Mouse (Mus musculus) lung, postnatal 0 days (tissue): ENCODE data around the gene Nkx2-3. TPM values are rescaled to one million over a fixed set of nuclear protein-coding genes. Genes with fewer than 3 reads are reported as not detected.

Experiments used
- ATAC-seq: fragments of 200-750 bp; cut with Nextera tagmentation; 2 replicates; pipeline ENCODE4 v1.8.0; 2017; ENCODE audit warnings: moderate library complexity
- DNase-seq: peaks from one replicate; pipeline ENCODE4 v3.0.0-alpha.2; 2016; ENCODE audit warnings: low spot score
- H3K27ac ChIP-seq: fragments of 300-500 bp; sonication (generic); 2 replicates; pipeline ENCODE4 v1.5.1; 2014; ENCODE audit warnings: antibody characterized with exemption, mild to moderate bottlenecking, low read length, mixed read lengths
- H3K27me3 ChIP-seq: fragments of 300-500 bp; sonication (generic); replicated peaks from 2 replicates; pipeline ENCODE4 v1.6.1; 2014; ENCODE audit warnings: low read length, mixed read lengths; ENCODE audit not compliant: insufficient read depth
- H3K36me3 ChIP-seq: fragments of 300-500 bp; sonication (generic); 2 replicates; pipeline ENCODE4 v1.6.1; 2014; ENCODE audit warnings: low read length, mixed read lengths; ENCODE audit not compliant: insufficient read depth
- H3K4me1 ChIP-seq: fragments of 300-500 bp; sonication (generic); 2 replicates; pipeline ENCODE4 v1.6.1; 2014; ENCODE audit warnings: antibody characterized with exemption, low read depth, low read length, mixed read lengths; ENCODE audit not compliant: insufficient read depth
- H3K4me2 ChIP-seq: fragments of 300-500 bp; sonication (generic); replicated peaks from 2 replicates; pipeline ENCODE4 v1.6.1; 2014; ENCODE audit warnings: low read depth, mild to moderate bottlenecking, low read length, moderate library complexity, mixed read lengths
- H3K4me3 ChIP-seq: fragments of 300-500 bp; sonication (generic); 2 replicates; pipeline ENCODE4 v1.5.1; 2014; ENCODE audit warnings: low read depth, low read length
- H3K9ac ChIP-seq: fragments of 300-500 bp; sonication (generic); replicated peaks from 2 replicates; pipeline ENCODE4 v1.6.1; 2014; ENCODE audit warnings: low read depth, mild to moderate bottlenecking
- H3K9me3 ChIP-seq: fragments of 300-500 bp; sonication (generic); 2 replicates; pipeline ENCODE4 v1.6.1; 2016; ENCODE audit warnings: low read length, mixed read lengths
- CTCF ChIP-seq: IDR thresholded peaks from 2 replicates; pipeline ENCODE4 v1.5.1; 2016; ENCODE audit warnings: antibody characterized with exemption, mild to moderate bottlenecking
- EP300 ChIP-seq: IDR thresholded peaks from 2 replicates; pipeline ENCODE4 v1.6.1; 2016; ENCODE audit warnings: antibody characterized with exemption, mild to moderate bottlenecking, control low read depth
- WGBS: fragments of 180-500 bp; shearing (Covaris S2); extraction: QIAGEN DNeasy Blood & Tissue Kit; methylation state at CpG from one replicate; pipeline ENCODE4 v1.1.7; 2014; 5-methylcytosine and 5-hydroxymethylcytosine counted together
- polyA plus RNA-seq: library from polyadenylated mRNA; unstranded; fragments of >200 nt; fragmentation: Nextera tagmentation; extraction: Ambion mirVana; gene quantifications from 2 replicates; pipeline ENCODE4 v1.2.1, GENCODE M21; 2015

The Nkx2-3 gene
- polyA plus RNA-seq, 1 experiment from 2014 or later, result not detected

DNA sequence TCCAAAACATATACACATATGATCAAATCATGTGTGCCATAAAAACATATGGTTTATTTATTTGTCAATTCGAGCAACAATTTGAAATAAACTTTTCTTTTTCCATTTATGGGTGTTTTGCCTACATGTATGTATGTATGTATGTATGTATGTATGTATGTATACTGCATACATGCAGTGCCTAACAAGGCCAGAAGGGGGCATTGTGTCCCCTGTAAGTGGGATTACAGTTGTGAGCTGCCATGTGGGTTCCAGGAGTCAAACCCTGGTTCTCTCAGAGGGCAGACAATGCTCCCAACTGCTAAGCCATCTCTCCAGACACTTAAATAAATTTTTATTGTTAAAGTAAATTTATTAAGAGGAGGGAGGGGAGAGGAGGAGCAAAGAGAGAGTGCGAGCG lies 15.2 kb downstream of the Nkx2-3 start:
- 85% methylated on average over 3 of the region's 3 CpGs for WGBS
- H3K36me3 ChIP-seq, result no peaks in the 10 kb centered on the region
- TF ChIP-seq CTCF, result peak; percentile 29
- no peak for TF ChIP-seq EP300
- ATAC-seq (no peak), DNase-seq (no peak)
- H3K9me3 ChIP-seq, result no peaks in the 10 kb centered on the region
- H3K27me3 ChIP-seq, result peaks cover 13% of the 10 kb centered on the region
- H3K27ac ChIP-seq, result no peak overlapping the region
- H3K4me1 ChIP-seq, result no peaks in the 10 kb centered on the region
- H3K4me2 ChIP-seq, result no peak overlapping the region
- H3K9ac ChIP-seq, result no peak overlapping the region
- no peak overlapping the region for H3K4me3 ChIP-seq

DNA sequence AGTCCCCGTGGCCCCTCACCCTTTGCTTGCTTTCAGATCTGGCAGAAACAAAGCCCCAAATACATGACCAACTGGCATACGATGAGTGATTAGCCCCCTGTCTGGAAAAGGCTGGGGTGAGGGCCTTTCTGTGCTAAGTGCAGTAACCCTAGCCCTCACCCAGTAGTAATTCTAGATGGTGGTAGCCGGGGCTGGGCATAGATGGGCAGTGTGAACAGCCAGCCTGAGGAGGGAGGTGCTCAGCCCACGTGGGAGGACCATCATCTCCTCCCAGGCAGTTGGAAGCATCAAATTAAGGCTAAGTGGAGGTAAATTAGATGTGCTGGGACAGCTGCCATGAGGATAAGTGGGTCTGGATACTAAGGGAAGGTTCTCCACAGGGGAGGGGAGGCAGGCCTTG lies 17.0 kb downstream of the Nkx2-3 start:
- no peak for TF ChIP-seq EP300
- TF ChIP-seq CTCF, result no peak
- Histone ChIP-seq H3K4me2 (no peak overlapping the region), H3K4me3 (no peak overlapping the region), H3K36me3 (no peaks in the 10 kb centered on the region), H3K27ac (no peak overlapping the region), H3K27me3 (no peaks in the 10 kb centered on the region), H3K9me3 (no peaks in the 10 kb centered on the region), H3K9ac (no peak overlapping the region), H3K4me1 (no peaks in the 10 kb centered on the region)
- DNase-seq, result no peak
- no peak for ATAC-seq
- WGBS, result 39% methylated on average over 4 of the region's 4 CpGs

DNA sequence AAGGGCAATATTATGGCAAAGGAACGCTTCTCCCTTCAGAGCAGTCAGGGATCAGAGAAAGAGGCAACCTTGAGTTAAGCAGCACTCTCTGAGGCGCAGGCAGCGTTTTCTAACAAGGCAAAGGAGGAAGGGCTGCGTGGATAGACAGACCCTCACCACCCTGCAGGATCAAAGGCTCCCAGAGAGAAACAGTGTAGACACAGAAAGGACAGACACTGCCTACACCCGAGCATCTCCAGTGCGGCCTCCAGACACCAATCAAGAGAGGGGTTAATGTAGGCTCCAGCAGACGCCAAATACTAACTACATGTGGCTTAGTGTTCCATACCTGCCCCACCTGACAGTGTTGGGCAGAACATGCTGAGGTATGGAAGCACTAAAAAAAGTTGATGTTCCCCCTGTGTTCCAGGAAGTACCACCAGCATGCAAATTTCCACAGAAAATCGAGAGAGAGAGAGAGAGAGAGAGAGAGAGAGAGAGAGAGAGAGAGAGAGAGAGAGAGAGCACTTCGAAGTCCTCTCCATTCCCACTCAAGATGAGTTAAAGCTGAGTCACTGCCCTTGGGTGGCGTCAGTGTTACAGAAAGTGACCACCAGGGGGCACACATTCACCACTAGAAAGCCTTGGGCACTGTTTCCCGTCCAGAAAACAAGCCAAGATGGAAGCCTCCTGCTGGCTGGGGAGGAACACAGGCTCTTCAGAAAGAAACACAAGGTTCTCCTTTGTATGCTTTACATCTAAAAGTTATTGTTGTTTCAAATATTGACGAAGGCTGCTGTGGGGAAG lies 18.5 kb downstream of the Nkx2-3 start:
- H3K27me3 ChIP-seq, result no peaks in the 10 kb centered on the region
- H3K9me3 ChIP-seq, result no peaks in the 10 kb centered on the region
- 22% methylated on average over 12 of the region's 12 CpGs for WGBS
- no peaks in the 10 kb centered on the region for H3K4me1 ChIP-seq
- H3K9ac ChIP-seq, result no peak overlapping the region
- peak; percentile 94 for DNase-seq
- no peak overlapping the region for H3K4me3 ChIP-seq
- TF ChIP-seq CTCF (peak; percentile 95), EP300 (no peak)
- peak; percentile 96 for ATAC-seq
- H3K27ac ChIP-seq, result no peak overlapping the region
- no peaks in the 10 kb centered on the region for H3K36me3 ChIP-seq
- H3K4me2 ChIP-seq, result no peak overlapping the region

DNA sequence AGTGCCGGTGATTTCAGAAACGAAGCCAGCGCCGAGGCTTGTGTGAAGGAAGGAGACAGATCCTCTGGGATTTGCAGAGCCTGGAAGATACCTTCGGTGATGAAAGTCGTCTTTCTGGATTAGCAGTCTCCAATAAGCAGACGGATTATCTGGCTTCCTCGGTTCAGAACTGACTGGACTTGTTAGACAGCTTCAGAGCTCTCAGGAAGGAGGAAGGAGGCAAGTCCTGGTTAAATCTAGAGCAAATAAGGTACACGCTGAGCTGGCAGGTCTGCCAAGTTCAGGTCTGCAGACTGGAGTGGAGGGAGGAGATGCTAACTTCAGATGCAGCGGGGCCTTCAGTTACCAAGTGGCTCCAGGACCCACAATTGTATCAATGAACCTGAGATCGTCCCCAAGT lies 29.7 kb downstream of the Nkx2-3 start:
- Histone ChIP-seq H3K4me3 (no peak overlapping the region), H3K27me3 (no peaks in the 10 kb centered on the region), H3K9me3 (no peaks in the 10 kb centered on the region), H3K36me3 (no peaks in the 10 kb centered on the region), H3K9ac (no peak overlapping the region), H3K27ac (no peak overlapping the region), H3K4me1 (no peaks in the 10 kb centered on the region), H3K4me2 (no peak overlapping the region)
- ATAC-seq (peak; percentile 61), DNase-seq (peak; percentile 76)
- 41% methylated on average over 11 of the region's 11 CpGs for WGBS
- TF ChIP-seq CTCF (no peak), EP300 (no peak)

DNA sequence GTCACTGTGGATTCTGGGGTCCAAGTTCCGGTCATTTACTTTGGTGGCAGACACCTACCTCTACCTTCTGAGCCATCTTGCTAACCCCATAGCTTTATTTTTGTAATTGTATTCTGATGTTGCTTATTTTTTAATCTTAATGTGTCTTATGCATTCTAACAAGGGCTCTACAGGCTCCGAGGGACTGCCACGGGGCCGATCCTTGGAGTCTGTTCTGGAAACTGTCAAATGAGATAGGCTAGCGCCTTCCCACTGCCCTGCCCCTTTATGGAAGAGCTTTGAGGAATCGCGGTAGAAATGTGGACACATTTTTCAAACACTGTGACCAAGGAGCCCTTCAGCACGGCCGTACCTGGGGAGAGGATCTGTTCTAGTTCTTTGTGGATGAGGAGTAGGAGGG lies 30.7 kb downstream of the Nkx2-3 start:
- H3K4me1 ChIP-seq, result no peaks in the 10 kb centered on the region
- no peak for TF ChIP-seq CTCF
- no peak for TF ChIP-seq EP300
- no peak overlapping the region for H3K4me3 ChIP-seq
- 75% methylated on average over 9 of the region's 9 CpGs for WGBS
- no peak for ATAC-seq
- no peak overlapping the region for H3K9ac ChIP-seq
- H3K4me2 ChIP-seq, result no peak overlapping the region
- H3K27ac ChIP-seq, result no peak overlapping the region
- H3K9me3 ChIP-seq, result no peaks in the 10 kb centered on the region
- no peaks in the 10 kb centered on the region for H3K36me3 ChIP-seq
- DNase-seq, result no peak
- H3K27me3 ChIP-seq, result no peaks in the 10 kb centered on the region

DNA sequence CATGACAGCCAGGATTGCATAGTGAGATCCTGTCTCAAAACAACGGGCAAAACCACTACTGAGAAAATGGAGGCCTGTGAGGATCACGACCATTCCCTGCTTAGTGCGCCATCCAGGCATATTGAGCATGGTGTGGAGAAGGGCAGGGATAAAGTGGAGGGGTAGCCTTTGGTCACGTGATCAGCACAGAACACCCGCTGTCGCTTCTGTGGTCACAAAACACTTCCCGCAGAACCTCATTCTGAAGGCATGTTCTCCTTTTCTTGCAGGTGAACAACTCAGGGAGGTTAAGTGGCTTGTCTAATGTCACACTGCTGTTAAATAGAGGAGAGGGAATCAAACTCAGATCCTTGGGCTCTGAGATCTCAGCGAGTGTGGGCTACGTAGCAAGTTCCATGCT lies 33.4 kb downstream of the Nkx2-3 start:
- Histone ChIP-seq H3K9ac (no peak overlapping the region), H3K4me2 (no peak overlapping the region), H3K4me3 (no peak overlapping the region), H3K27ac (no peak overlapping the region), H3K27me3 (no peaks in the 10 kb centered on the region), H3K36me3 (no peaks in the 10 kb centered on the region), H3K9me3 (no peaks in the 10 kb centered on the region), H3K4me1 (no peaks in the 10 kb centered on the region)
- TF ChIP-seq CTCF, result no peak
- no peak for TF ChIP-seq EP300
- ATAC-seq, result no peak
- no peak for DNase-seq
- WGBS, result 88% methylated on average over 9 of the region's 9 CpGs
